Mouse (Mus musculus) E14TG2a.4 (cell line): ENCODE measurements at regions not wholly inside any gene's neighbourhood (a gene's known extent, or its start where the extent isn't known, plus 50 kb on each side); places are given as distances from the start of the nearest gene placed in this dataset.

Source experiments
- H3K27me3 ChIP-seq: 2 replicates; pipeline ENCODE4 v1.6.1; 2014; ENCODE audit warnings: low read length, control low read depth; ENCODE audit not compliant: insufficient read depth
- H3K36me3 ChIP-seq: 2 replicates; pipeline ENCODE4 v1.6.1; 2014; ENCODE audit warnings: low read length, control low read depth; ENCODE audit not compliant: insufficient read depth
- H3K4me1 ChIP-seq: replicated peaks from 2 replicates; pipeline ENCODE4 v1.6.1; 2014; ENCODE audit warnings: low read depth, low read length, control low read depth
- H3K4me3 ChIP-seq: replicated peaks from 2 replicates; pipeline ENCODE4 v1.5.1; 2014; ENCODE audit warnings: mild to moderate bottlenecking, low read length
- H3K9me3 ChIP-seq: 2 replicates; pipeline ENCODE4 v1.6.1; 2014; ENCODE audit warnings: low read length, control low read depth
- CTCF ChIP-seq: conservative IDR thresholded peaks from 2 replicates; pipeline ENCODE4 v1.5.1; 2014; ENCODE audit warnings: low read length
- NANOG ChIP-seq: IDR thresholded peaks from 2 replicates; pipeline ENCODE4 v1.6.1; 2014; ENCODE audit warnings: borderline replicate concordance, low read length, mixed read lengths
- POU5F1 ChIP-seq: IDR thresholded peaks from 2 replicates; pipeline ENCODE4 v1.6.1; 2014; ENCODE audit warnings: low read length, borderline replicate concordance

- Histone ChIP-seq H3K27me3 (no peaks in the 10 kb centered on the region), H3K4me1 (no peaks in the 10 kb centered on the region), H3K36me3 (no peaks in the 10 kb centered on the region), H3K4me3 (no peak overlapping the region), H3K9me3 (peaks cover 6% of the 10 kb centered on the region)
- TF ChIP-seq POU5F1 (no peak), NANOG (no peak), CTCF (no peak)
These were observed 117.9 kb downstream of the Usp31 start for GRCm38 (mm10) chr7:121589088-121589605.

- H3K4me3 ChIP-seq: no peak overlapping the region
- TF ChIP-seq CTCF (no peak), POU5F1 (no peak), NANOG (no peak)
- H3K27me3 ChIP-seq: no peaks in the 10 kb centered on the region
- no peaks in the 10 kb centered on the region for H3K4me1 ChIP-seq
- H3K9me3 ChIP-seq: no peaks in the 10 kb centered on the region
- H3K36me3 ChIP-seq: no peaks in the 10 kb centered on the region
These were observed 119.3 kb downstream of the Usp31 start for GRCm38 (mm10) chr7:121587713-121588112.

- Histone ChIP-seq H3K36me3 (no peaks in the 10 kb centered on the region), H3K4me1 (no peaks in the 10 kb centered on the region), H3K4me3 (no peak overlapping the region), H3K27me3 (no peaks in the 10 kb centered on the region), H3K9me3 (no peaks in the 10 kb centered on the region)
- TF ChIP-seq POU5F1 (no peak), NANOG (no peak), CTCF (no peak)
These were observed 121.3 kb downstream of the Usp31 start for GRCm38 (mm10) chr7:121585721-121586120.

GRCm38 (mm10) chr7:121579497-121579896, 127.6 kb downstream of the Usp31 start:
- Histone ChIP-seq H3K27me3 (no peaks in the 10 kb centered on the region), H3K36me3 (no peaks in the 10 kb centered on the region), H3K4me3 (no peak overlapping the region), H3K9me3 (no peaks in the 10 kb centered on the region), H3K4me1 (no peaks in the 10 kb centered on the region)
- no peak for TF ChIP-seq NANOG
- TF ChIP-seq CTCF: no peak
- no peak for TF ChIP-seq POU5F1

- H3K36me3 ChIP-seq: no peaks in the 10 kb centered on the region
- no peaks in the 10 kb centered on the region for H3K4me1 ChIP-seq
- H3K27me3 ChIP-seq: no peaks in the 10 kb centered on the region
- H3K9me3 ChIP-seq: no peaks in the 10 kb centered on the region
- H3K4me3 ChIP-seq: no peak overlapping the region
- no peak for TF ChIP-seq NANOG
- TF ChIP-seq CTCF: no peak
These were observed 134.2 kb downstream of the Usp31 start for GRCm38 (mm10) chr7:121572681-121573335.

- H3K4me1 ChIP-seq: no peaks in the 10 kb centered on the region
- H3K4me3 ChIP-seq: no peak overlapping the region
- no peaks in the 10 kb centered on the region for H3K27me3 ChIP-seq
- no peak for TF ChIP-seq POU5F1
- TF ChIP-seq NANOG: no peak
- TF ChIP-seq CTCF: no peak
- H3K9me3 ChIP-seq: no peaks in the 10 kb centered on the region
- H3K36me3 ChIP-seq: no peaks in the 10 kb centered on the region
These were observed 135.3 kb downstream of the Usp31 start for GRCm38 (mm10) chr7:121571741-121572140.

- no peaks in the 10 kb centered on the region for H3K36me3 ChIP-seq
- H3K9me3 ChIP-seq: no peaks in the 10 kb centered on the region
- no peaks in the 10 kb centered on the region for H3K27me3 ChIP-seq
- H3K4me3 ChIP-seq: no peak overlapping the region
- no peak for TF ChIP-seq NANOG
- TF ChIP-seq CTCF: no peak
- TF ChIP-seq POU5F1: no peak
- no peaks in the 10 kb centered on the region for H3K4me1 ChIP-seq
These were observed 135.8 kb downstream of the Usp31 start for GRCm38 (mm10) chr7:121571292-121571691.

GRCm38 (mm10) chr7:121569248-121569647, 137.8 kb downstream of the Usp31 start:
- Histone ChIP-seq H3K27me3 (no peaks in the 10 kb centered on the region), H3K36me3 (no peaks in the 10 kb centered on the region), H3K4me1 (no peaks in the 10 kb centered on the region), H3K9me3 (no peaks in the 10 kb centered on the region), H3K4me3 (no peak overlapping the region)
- no peak for TF ChIP-seq NANOG
- TF ChIP-seq CTCF: no peak
- no peak for TF ChIP-seq POU5F1

GRCm38 (mm10) chr7:121568064-121568463, 139.0 kb downstream of the Usp31 start:
- Histone ChIP-seq H3K9me3 (no peaks in the 10 kb centered on the region), H3K27me3 (no peaks in the 10 kb centered on the region), H3K36me3 (no peaks in the 10 kb centered on the region), H3K4me3 (no peak overlapping the region), H3K4me1 (no peaks in the 10 kb centered on the region)
- TF ChIP-seq NANOG (no peak), POU5F1 (no peak), CTCF (no peak)
